Mouse (Mus musculus): Measurements from ENCODE around the gene Tex14. TPM values are rescaled to one million over a fixed set of nuclear protein-coding genes. Genes with fewer than 3 reads are reported as not detected.
"Not testable (repeated sequence)": the region's sequence is repeated elsewhere in the genome, so short reads cannot be mapped to it uniquely, and the experiment has no call there.

Tex14 gene
- polyA plus RNA-seq, 1 experiment: not detected

- not testable (repeated sequence) for H3K27ac ChIP-seq (replicated peaks; ENCODE audit: low read depth, low read length); H3K4me1 ChIP-seq (ENCODE audit: control insufficient read depth, insufficient read depth, insufficient read length, low read length); H3K4me3 ChIP-seq (ENCODE audit: insufficient read depth, low read depth, low read length)
Measured at GRCm38 (mm10) chr11:87452779-87453178, 47.9 kb downstream of the Tex14 start.

GRCm38 (mm10) chr11:87453216-87454034, 48.6 kb downstream of the Tex14 start:
- no peak overlapping the region for H3K4me3 ChIP-seq (ENCODE audit: insufficient read depth, low read depth, low read length)
- no peak overlapping the region for H3K27ac ChIP-seq (replicated peaks; ENCODE audit: low read depth, low read length)
- no peaks in the 10 kb centered on the region; the same call in none of the 2 replicates for H3K4me1 ChIP-seq (ENCODE audit: control insufficient read depth, insufficient read depth, insufficient read length, low read length)

GRCm38 (mm10) chr11:87454035-87454690, 49.3 kb downstream of the Tex14 start:
- no peaks in the 10 kb centered on the region; the same call in none of the 2 replicates for H3K4me1 ChIP-seq (ENCODE audit: control insufficient read depth, insufficient read depth, insufficient read length, low read length)
- no peak overlapping the region for H3K4me3 ChIP-seq (ENCODE audit: insufficient read depth, low read depth, low read length)
- no peak overlapping the region; the same call in 1 of the 2 replicates for H3K27ac ChIP-seq (replicated peaks; ENCODE audit: low read depth, low read length)

GRCm38 (mm10) chr11:87455573-87455972, 50.7 kb downstream of the Tex14 start:
- H3K4me1 ChIP-seq (ENCODE audit: control insufficient read depth, insufficient read depth, insufficient read length, low read length): no peaks in the 10 kb centered on the region; the same call in none of the 2 replicates

GRCm38 (mm10) chr11:87455984-87456383, 51.1 kb downstream of the Tex14 start:
- no peaks in the 10 kb centered on the region; the same call in none of the 2 replicates for H3K4me1 ChIP-seq (ENCODE audit: control insufficient read depth, insufficient read depth, insufficient read length, low read length)
- H3K4me3 ChIP-seq (ENCODE audit: insufficient read depth, low read depth, low read length): no peak overlapping the region
- H3K27ac ChIP-seq (replicated peaks; ENCODE audit: low read depth, low read length): no peak overlapping the region

More at GRCm38 (mm10) chr11:87455573-87455972, 50.7 kb downstream of the Tex14 start:
- no peak overlapping the region for H3K4me3 ChIP-seq (ENCODE audit: insufficient read depth, low read depth, low read length)
- H3K27ac ChIP-seq (replicated peaks; ENCODE audit: low read depth, low read length): no peak overlapping the region

- no peaks in the 10 kb centered on the region for H3K4me1 ChIP-seq (ENCODE audit: control insufficient read depth, insufficient read depth, insufficient read length, low read length)
- H3K4me3 ChIP-seq (ENCODE audit: insufficient read depth, low read depth, low read length): no peak overlapping the region
- H3K27ac ChIP-seq (replicated peaks; ENCODE audit: low read depth, low read length): no peak overlapping the region
Measured at GRCm38 (mm10) chr11:87460566-87460965, 55.7 kb downstream of the Tex14 start.

- H3K27ac ChIP-seq (replicated peaks; ENCODE audit: low read depth, low read length): not testable (repeated sequence)
Measured at GRCm38 (mm10) chr11:87461780-87462460, 57.1 kb downstream of the Tex14 start.

GRCm38 (mm10) chr11:87462461-87463242, 57.8 kb downstream of the Tex14 start:
- H3K4me3 ChIP-seq (ENCODE audit: insufficient read depth, low read depth, low read length): no peak overlapping the region
- no peaks in the 10 kb centered on the region for H3K4me1 ChIP-seq (ENCODE audit: control insufficient read depth, insufficient read depth, insufficient read length, low read length)
- H3K27ac ChIP-seq (replicated peaks; ENCODE audit: low read depth, low read length): no peak overlapping the region

More at GRCm38 (mm10) chr11:87461780-87462460, 57.1 kb downstream of the Tex14 start:
- not testable (repeated sequence) for H3K4me1 ChIP-seq (ENCODE audit: control insufficient read depth, insufficient read depth, insufficient read length, low read length)
- H3K4me3 ChIP-seq (ENCODE audit: insufficient read depth, low read depth, low read length): peak overlapping the region; percentile 8; the same call in 1 of the 2 replicates

GRCm38 (mm10) chr11:87463243-87463540, 58.3 kb downstream of the Tex14 start:
- Histone ChIP-seq H3K4me3 (ENCODE audit: insufficient read depth, low read depth, low read length) (no peak overlapping the region), H3K27ac (replicated peaks; ENCODE audit: low read depth, low read length) (no peak overlapping the region), H3K4me1 (ENCODE audit: control insufficient read depth, insufficient read depth, insufficient read length, low read length) (no peaks in the 10 kb centered on the region)

- H3K27ac ChIP-seq (replicated peaks; ENCODE audit: low read depth, low read length); H3K4me3 ChIP-seq (ENCODE audit: insufficient read depth, low read depth, low read length); H3K4me1 ChIP-seq (ENCODE audit: control insufficient read depth, insufficient read depth, insufficient read length, low read length): not testable (repeated sequence)
Measured at GRCm38 (mm10) chr11:87463792-87464430, 59.0 kb downstream of the Tex14 start.

- Histone ChIP-seq H3K27ac (replicated peaks; ENCODE audit: low read depth, low read length) (no peak overlapping the region), H3K4me3 (ENCODE audit: insufficient read depth, low read depth, low read length) (no peak overlapping the region), H3K4me1 (ENCODE audit: control insufficient read depth, insufficient read depth, insufficient read length, low read length) (no peaks in the 10 kb centered on the region)
Measured at GRCm38 (mm10) chr11:87465990-87466593, 61.2 kb downstream of the Tex14 start.

GRCm38 (mm10) chr11:87467491-87468277, 62.8 kb downstream of the Tex14 start:
- H3K27ac ChIP-seq (replicated peaks; ENCODE audit: low read depth, low read length): no peak overlapping the region
- H3K4me1 ChIP-seq (ENCODE audit: control insufficient read depth, insufficient read depth, insufficient read length, low read length): no peaks in the 10 kb centered on the region
- H3K4me3 ChIP-seq (ENCODE audit: insufficient read depth, low read depth, low read length): no peak overlapping the region

GRCm38 (mm10) chr11:87468278-87468655, 63.4 kb downstream of the Tex14 start:
- Histone ChIP-seq H3K27ac (replicated peaks; ENCODE audit: low read depth, low read length) (no peak overlapping the region), H3K4me3 (ENCODE audit: insufficient read depth, low read depth, low read length) (no peak overlapping the region), H3K4me1 (ENCODE audit: control insufficient read depth, insufficient read depth, insufficient read length, low read length) (no peaks in the 10 kb centered on the region)

Measured in brown adipose tissue, adult 24 weeks (tissue).